Mouse (Mus musculus) layer of hippocampus, adult 18-20 months (tissue): ENCODE data around the gene Ift27. TPM values are rescaled to one million over a fixed set of nuclear protein-coding genes. Genes with fewer than 3 reads are reported as not detected.

Source experiments
- DNase-seq, 2 experiments: peaks; one replicate each; pipeline ENCODE4 v3.0.0; 2022; ENCODE audit warnings: low spot score in 2 of 2
- total RNA-seq, 2 experiments: library from RNA; stranded (reverse); gene quantifications; 2 replicates each; pipeline ENCODE4 v1.2.3; 2021

Gene Ift27
- total RNA-seq, 2 experiments from 2014 or later, result 19.5 to 21.8 TPM

- peak in 1 of 2 experiments; percentile 26 for DNase-seq
Observed at GRCm38 (mm10) chr15:78116936-78117335, 57.0 kb downstream of the Ift27 start.

- no peak for DNase-seq
Observed at GRCm38 (mm10) chr15:78116244-78116643, 57.7 kb downstream of the Ift27 start.

Other genes starting within 250 kb of the Ift27 start
- 100 to 1,000 TPM; 134 to 140 TPM for gene Txn2, start 245.1 kb downstream of the Ift27 start, total RNA-seq
- 1 to 10 TPM; 9.6 to 9.8 TPM for gene Foxred2, start 217.4 kb downstream of the Ift27 start, total RNA-seq
- gene Eif3d, start 203.3 kb downstream of the Ift27 start, total RNA-seq, result 100 to 1,000 TPM in 1 of 2 experiments, 10 to 100 TPM in 1; 94.5 to 103 TPM
- gene Cacng2, start 54.1 kb downstream of the Ift27 start, total RNA-seq, result 10 to 100 TPM; 34.4 to 34.9 TPM
- 10 to 100 TPM; 61.3 to 62.5 TPM for gene Pvalb, start 32.3 kb upstream of the Ift27 start, total RNA-seq
- gene Ncf4, start 70.7 kb upstream of the Ift27 start, total RNA-seq, result 1 to 10 TPM; 1.1 to 1.8 TPM
- 1 to 10 TPM; 1.6 to 1.9 TPM for gene Csf2rb2, start 131.6 kb upstream of the Ift27 start, total RNA-seq
- gene Csf2rb, start 151.6 kb upstream of the Ift27 start, total RNA-seq, result under 1 TPM; 0.84 to 0.97 TPM
- gene Tex33, start 221.8 kb upstream of the Ift27 start, total RNA-seq, result not detected
- 10 to 100 TPM; 33.3 to 37.1 TPM for gene Tst, start 231.8 kb upstream of the Ift27 start, total RNA-seq
- gene Mpst, start 232.3 kb upstream of the Ift27 start, total RNA-seq, result 10 to 100 TPM; 28.6 to 30.7 TPM